Mouse (Mus musculus): ENCODE data around the gene Srpk3.
"Not testable (repeated sequence)": the region's sequence is repeated elsewhere in the genome, so short reads cannot be mapped to it uniquely, and the experiment has no call there.

Srpk3 gene

DNA sequence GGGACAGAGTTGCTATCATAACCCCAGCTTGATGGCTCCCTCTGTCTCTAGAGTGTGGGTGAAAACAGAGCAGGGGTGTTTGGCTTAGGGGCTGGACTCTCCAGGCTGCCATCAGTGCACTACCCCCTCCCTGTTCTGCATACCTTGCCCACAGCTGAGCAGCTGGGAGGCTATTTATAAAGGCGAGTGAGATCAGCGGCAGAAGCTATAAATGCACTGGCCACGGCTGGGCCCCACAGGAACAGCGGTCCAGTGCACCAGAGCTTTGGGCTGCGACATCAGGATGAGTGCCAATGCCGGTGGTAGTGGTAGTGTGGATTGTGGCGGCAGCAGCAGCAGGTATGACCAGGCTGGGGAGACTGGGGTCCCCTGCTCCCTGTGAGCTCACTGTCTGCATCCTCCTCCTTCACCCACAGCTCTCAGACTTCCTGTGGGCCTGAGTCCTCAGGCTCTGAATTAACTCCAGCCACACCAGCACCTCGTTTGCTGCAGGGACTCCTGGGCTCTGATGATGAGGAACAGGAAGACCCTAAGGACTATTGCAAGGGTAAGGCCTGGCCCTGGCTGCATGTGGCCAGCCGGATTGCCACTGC, at the start of gene Srpk3:
Gene Srpk3 (plus strand): TSS at position 238 of the 593 bp plus-strand sequence.
- DNase-seq (ENCODE audit: low spot score in 2 of 2), result peak in 1 of 2 experiments; percentile 52

DNA sequence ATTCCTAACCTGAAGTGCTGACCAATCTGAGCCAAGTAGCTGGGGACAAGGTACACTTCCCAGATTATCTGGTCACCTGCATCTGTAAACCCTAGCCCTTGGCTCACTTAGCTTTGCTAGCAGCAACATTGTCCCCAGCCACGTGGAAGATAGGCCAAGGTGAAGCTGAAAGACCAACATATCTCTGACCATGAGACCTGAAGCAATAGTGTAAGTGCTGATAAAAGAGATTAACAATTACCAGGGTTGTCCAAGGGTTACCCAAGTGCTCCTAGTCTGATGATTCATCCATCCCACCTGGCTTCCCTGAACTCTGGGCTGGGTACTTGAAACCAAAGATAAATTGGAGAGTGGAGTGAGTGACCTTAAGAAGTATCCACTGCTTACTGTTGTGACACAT, 43.3 kb upstream of the Srpk3 start:
- DNase-seq (ENCODE audit: low spot score in 2 of 2), result no peak

DNA sequence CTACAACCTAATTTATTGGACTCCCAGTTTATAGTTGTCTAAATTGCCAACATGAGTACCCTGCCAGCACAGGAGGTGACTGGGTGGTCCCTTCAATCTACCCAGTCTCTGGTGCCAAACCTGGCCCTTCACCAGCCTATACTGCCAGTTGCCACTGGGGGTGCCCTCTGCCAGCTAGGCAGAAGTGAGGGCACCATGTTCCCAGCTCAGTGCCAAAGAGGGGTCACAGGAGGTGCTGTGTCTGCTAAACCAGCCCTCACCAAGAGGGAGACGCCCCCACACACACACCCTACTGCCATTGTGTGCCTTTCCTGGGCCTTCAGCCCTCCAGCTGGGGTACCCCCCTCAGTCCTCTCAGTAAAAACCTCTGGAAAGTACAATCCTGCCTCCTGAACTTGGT, 36.0 kb upstream of the Srpk3 start:
- peak in 1 of 2 experiments; percentile 38 for DNase-seq (ENCODE audit: low spot score in 2 of 2)

DNA sequence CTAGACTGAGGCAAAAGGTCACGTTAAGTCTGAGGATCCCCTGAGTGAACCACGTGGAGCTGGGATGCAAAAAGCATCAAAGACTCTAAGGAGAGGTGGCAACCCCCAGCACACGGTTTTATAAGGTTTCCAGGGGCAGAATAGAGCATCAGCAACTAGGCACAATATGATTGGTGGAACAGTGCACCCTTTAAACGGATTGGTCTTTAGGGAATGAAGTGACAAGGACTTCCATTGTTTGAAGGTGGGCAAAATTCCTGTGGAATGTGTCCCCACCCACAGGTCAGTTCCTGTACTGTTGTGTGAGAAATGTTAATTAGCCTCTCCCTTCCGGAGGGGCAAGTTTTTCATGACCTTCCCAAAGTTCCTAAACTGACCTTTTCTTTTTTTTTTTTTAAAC, 35.1 kb upstream of the Srpk3 start:
- DNase-seq (ENCODE audit: low spot score in 2 of 2), result no peak

DNA sequence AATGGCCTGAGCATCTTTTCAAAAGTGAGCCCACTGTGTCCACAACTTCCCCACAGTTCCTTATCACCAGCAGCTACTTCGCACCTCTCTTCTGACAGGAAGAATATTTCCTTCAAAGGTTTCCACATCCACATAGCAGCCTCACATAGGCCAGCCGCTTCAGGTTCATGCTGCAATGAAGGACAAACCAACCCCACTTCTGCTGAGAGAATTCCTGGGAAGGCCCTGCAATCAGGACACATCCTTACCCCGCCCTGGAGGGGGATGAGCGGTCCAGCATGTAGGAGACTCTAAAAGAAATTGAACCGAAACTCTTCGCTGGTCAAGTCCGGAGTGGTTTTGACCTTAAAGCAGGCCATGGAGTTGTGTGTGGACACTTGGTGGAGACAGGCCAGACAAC, 34.4 kb upstream of the Srpk3 start:
- not testable (repeated sequence) for DNase-seq (ENCODE audit: low spot score in 2 of 2)

DNA sequence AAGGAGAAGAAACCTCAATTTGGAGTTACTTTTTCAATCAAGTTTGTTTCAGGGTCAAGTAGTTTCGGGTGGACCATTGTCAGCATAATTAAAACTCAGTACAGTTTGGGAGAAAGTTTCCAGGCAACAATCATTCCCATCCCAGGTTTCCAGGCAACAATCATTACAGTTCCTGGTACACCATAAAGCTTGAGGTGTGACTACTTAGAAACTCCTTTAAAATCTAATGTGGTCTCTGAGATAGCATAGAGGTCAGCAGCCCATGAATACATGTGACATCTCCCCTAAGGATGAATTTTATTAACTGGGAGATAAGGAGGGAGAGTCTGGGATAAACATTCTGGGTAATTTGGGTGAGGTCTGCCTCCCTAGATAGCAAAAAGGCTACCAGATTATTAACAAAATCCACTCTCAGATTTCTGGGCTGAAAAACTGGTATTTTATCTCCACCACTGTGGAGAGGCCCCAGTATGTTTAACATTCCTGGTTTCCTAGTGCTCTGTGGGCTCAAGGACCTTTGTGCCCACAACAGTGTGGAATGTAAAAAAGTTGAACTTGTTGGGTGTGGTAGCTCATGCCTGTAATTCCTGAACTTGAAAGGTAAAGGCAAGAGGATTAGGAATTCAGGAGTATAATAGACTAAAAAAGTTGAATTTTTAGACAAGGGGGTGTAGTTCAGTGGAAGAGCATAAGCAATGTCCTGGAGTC, 29.3 kb upstream of the Srpk3 start:
- no peak for DNase-seq (ENCODE audit: low spot score in 2 of 2)

DNA sequence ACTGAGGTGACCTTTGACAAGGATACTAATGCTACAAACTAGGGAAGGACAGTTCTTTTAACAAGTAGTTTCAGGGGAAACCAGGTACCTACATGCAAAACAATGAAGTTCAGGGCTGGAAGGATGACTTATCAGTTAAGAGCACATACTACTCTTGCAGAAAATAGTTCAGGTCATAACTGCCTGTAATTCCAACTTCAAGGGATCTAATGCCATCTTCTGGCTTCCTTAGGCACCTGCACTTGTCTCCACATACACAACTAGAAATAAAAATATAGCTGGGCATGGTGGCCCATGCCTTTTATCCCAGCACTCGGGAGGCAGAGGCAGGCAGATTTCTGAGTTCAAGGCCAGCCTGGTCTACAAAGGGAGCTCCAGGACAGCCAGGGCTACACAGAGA, 25.2 kb upstream of the Srpk3 start:
- DNase-seq (ENCODE audit: low spot score in 2 of 2), result no peak

DNA sequence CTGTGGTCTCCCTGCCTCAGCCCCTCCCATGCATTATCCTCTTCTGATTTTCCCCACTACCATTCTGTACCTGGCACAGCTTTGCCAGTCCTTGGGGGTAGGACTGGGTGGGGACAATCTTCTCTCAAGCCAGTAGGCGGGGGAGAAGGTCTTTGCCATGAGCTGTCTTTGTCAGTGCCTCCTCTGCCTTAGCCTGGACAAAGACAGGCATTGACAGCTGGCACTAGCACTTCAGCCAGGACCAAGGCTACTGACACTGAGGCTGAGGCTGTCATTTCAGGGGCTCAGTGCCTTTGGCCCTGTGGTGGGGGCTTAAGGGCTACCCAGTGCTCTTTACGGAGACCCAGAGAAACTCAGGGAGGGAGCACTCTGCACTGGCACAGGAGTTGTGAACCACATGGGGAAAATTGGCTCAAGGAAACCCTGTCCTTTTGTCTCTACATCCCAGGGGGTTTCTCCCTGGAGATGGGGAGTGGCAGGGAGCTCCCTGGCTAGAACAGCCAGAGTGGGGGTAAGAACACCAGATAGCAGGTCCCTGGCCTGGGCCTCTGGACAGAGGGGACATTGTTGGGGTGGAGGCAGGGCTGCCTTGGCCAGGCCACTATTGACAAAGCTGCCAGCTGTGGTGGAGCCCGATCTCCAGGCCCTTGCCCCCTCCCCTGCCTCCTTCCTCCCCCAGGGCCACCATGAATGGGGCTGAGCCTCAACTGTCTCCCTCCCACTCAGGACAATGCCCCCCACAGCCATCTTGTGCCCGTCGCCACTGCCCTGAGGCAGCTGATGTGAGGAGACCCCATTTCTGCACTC, 17.7 kb upstream of the Srpk3 start, which contains the start of gene Plxnb3:
Gene Plxnb3 (plus strand): TSS at position 757 of the 807 bp plus-strand sequence.
- DNase-seq (ENCODE audit: low spot score in 2 of 2), result no peak

DNA sequence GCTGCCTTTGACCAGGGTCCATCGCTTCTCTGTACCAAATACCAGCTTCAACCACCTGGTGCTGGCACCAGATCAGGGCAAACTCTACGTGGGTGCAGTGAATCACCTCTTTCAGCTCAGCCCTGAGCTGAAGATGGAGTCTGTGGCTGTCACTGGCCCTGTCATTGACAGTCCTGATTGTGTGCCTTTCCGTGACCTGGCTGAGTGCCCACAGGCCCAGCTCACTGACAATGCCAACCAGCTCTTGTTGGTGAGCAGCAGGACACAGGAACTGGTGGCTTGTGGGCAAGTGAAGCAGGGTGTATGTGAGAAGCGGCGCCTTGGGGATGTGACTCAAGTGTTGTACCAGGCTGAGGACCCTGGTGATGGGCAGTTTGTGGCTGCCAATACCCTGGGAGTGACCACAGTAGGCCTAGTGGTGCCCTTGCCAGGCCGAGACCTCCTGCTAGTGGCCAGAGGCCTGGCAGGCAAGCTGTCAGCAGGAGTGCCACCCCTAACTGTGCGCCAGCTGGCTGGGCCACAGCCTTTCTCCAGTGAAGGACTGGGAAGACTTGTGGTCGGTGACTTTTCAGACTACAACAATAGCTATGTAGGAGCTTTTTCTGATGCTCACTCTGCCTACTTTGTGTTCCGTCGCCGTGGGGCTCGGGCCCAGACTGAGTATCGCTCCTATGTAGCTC, 15.5 kb upstream of the Srpk3 start:
- no peak for DNase-seq (ENCODE audit: low spot score in 2 of 2)

DNA sequence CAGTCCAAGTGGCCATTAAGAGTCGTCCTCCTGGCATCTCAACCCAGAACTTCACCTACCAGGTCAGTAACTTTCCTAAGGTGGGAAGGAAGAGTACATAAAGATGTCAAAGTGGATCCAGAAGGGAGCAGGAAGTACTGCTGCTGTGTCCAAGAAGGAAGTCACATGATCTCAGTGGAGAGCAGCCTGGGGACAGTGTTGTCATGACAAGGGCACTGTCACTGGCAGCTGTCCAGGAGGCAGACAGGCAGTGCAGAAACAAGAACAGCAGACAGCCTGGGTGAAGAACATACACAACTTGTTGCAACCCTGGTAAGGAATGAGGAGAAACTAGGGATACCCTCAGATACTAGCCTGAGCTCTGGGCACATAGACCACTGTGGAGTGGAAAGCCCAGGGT, 8.9 kb upstream of the Srpk3 start:
- peak in 1 of 2 experiments; percentile 37 for DNase-seq (ENCODE audit: low spot score in 2 of 2)

DNA sequence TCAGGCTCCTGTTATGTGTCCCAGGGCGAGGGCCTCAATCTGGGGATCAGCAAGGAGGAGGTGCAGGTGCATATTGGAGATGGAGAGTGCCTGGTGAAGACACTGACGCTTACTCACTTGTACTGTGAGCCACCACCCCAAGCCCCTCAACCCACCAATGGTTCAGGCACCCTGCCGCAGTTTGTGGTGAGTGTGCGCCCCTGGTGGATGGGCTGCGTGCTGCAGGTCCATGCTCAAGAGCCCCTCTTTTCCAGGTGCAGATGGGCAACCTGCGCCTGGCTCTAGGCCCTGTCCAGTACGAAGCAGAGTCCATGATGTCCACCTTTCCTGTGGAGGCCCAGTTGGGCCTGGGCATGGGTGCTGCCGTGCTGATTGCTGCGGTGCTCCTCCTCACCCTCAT, 6.9 kb upstream of the Srpk3 start:
- peak in 1 of 2 experiments; percentile 55 for DNase-seq (ENCODE audit: low spot score in 2 of 2)

DNA sequence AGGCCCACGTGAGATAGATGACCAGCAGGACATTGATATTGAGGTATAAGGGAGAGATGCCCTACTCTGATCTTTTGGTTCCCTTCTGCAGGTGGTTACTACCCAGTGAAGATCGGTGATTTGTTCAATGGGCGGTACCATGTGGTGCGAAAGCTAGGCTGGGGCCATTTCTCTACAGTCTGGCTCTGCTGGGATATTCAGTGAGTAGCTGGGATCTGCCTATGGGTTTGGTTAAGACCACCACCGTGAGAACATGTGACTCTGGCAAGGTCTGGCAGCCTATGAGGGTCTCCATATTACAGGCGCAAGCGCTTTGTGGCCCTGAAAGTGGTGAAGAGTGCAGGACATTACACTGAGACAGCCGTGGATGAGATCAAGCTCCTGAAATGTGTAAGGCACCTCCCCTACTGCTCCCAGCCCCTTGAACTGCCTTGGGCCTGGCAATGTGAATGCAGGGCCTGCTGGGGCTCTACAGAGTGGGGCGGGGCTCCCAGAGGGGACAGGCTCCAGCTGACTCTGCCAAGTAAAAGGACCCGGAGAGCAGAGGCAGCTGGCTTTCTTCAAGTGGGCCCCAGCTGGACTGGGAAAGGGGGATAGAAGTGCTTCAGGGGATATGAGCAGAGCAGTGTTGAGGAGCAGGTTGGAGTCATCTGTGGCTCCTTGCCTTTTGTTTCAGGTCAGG, 738 bp downstream of the Srpk3 start:
- no peak for DNase-seq (ENCODE audit: low spot score in 2 of 2)

DNA sequence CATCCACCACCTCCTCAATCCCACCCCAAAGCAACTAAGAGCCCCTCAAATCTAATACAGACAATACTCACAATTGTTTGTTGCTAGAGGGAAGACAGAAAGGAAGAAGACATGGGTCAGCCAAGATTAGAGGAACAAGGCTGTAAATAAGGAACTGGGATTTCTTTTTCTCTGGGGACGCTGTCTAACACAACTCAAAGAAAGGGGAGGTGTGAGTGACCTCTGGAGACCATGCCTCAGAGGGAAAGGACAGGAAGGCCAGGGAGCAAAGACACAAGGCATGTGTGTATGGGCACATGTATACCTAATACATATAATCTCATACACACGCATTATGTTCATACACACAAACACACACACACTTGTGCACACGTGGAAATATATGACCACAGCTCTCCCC, 8.0 kb downstream of the Srpk3 start:
- DNase-seq (ENCODE audit: low spot score in 2 of 2), result no peak

DNA sequence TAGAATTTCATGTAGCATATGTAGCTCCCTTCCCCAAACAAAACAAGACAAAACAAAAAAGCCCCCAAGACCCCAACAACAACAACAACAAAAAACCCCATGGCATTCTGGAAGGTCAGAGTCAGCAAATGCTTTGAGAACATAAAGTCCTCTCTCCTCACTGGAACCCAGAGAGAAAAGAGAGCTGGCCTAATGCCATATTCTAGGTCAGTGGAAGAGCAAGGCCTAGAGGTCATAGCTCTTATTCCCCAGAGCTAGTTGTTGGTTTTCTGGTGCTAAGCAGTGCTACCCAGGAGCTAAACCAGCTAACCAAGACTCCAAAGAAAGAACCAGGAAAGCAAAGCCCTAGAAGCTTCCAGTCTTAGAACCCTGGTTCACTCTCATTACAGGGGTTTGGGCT, 11.5 kb downstream of the Srpk3 start:
- DNase-seq (ENCODE audit: low spot score in 2 of 2), result no peak

DNA sequence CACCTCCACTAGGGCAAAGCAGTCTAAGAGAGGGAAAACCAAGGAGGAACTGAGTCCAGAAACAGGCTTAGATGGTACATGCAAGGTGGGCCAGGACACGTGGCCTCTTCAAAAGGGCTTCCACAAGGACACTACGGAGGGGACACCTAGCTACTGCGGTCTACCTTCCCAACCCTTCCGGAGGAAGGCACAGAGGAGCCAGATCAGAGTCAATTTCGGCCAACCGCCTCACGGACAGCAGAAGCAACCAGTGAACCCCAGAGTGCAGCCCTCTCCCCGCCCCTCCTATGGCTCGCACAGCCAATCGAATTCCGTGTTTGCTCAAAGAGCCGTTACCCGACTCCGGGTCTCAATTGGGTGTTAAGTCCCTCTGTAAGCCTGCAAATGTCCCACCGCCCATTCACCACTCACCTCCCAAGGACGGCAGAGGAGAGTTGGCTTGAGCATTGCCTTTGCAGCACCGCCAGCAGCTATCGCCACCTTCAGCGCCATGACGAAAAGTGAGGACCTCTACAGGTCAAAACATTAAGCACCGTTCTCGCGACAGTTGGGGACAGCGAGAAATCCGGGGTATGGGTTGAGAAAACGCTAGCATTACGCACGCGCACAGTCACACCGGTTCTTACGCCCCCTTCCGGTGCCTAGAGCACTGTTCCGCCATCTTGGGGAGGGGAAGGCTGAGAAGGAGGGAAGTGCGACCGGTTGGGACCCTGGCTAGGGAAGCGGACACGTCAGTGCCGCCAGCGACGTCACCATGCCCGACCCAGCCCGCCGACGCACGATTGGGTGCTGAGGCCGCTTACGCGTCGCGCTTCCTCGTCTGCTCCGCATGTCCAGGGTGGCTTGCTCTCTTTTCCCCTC, 12.4 kb downstream of the Srpk3 start, which contains the start of the genes Idh3g and Ssr4:
Gene Idh3g (minus strand): TSS at position 534 of the 861 bp plus-strand sequence.
Gene Ssr4 (plus strand): TSS at position 665 of the 861 bp plus-strand sequence.
- peak; percentile 86 to 92 for DNase-seq (ENCODE audit: low spot score in 2 of 2)

DNA sequence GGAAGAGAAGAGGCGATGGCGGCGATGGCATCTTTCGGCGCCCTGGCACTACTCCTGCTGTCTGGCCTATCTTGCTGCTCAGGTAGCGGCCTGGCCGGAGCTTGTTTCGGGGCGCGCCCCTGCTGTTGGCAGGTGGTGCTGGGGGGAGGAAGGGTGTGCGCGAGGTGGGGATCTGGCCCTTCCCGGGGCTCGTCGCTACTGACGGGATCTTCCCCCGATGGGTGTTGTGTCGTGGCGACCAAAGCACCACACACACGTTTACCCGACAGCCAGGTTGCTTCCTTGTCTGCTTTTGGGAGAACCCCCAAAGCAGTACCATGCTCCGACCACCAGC, 13.0 kb downstream of the Srpk3 start:
- no peak for DNase-seq (ENCODE audit: low spot score in 2 of 2)

DNA sequence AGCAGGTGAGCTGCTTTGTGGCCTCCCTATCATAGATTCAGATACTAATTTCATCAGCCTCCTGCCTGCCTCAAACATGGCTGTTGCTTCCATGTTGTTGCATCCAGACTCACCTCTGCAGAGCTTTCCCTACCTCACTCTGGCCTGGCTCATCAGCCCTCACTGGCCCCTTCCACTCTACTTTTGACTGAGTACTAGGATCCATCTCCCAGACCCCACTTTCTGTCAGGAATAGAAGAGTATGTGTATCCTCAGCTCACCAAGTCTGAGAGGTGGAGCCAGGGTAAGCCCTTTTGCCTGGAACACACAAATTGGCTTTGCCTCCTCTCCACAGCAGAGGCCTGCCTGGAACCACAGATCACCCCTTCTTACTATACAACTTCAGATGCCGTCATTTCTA, 14.3 kb downstream of the Srpk3 start:
- DNase-seq (ENCODE audit: low spot score in 2 of 2), result no peak

DNA sequence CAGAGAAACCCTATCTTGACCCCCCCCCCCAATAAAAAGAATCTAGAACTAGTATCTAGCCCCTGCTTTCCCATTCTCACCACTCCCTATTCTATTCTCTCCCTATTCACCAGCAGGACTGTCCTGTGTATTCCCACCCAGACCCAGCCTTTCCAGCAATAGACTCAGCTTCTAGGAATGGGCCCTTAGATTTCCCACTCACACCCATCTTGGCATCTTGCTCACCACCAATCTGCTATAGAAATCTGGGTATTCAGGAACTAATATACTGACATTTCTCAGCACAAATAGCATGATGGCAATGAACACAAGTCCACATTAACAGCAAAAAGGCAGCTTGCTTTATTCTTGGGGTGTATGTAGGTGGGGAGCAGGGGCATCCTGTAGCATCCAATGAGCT, 18.8 kb downstream of the Srpk3 start:
- DNase-seq (ENCODE audit: low spot score in 2 of 2), result no peak

DNA sequence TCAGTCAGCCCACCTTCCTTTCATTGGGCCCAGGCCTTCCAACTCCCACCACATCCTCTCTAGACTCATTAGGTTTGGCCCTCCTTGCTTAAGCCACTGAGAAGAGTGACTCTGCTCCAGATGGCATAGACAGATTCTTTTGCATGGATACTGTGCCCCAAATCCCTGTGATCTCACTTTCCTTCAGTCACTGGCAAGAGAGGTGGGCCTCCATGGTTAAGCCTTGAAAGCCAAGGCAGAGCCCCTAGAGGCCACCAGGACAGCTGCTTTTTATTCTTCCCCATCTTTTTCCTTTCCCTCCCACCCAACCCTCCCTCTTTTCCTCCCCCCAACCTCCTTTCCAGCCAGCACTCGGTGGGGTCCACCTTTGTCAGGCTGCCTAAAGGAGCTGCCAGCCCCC, 19.3 kb downstream of the Srpk3 start:
- no peak for DNase-seq (ENCODE audit: low spot score in 2 of 2)

DNA sequence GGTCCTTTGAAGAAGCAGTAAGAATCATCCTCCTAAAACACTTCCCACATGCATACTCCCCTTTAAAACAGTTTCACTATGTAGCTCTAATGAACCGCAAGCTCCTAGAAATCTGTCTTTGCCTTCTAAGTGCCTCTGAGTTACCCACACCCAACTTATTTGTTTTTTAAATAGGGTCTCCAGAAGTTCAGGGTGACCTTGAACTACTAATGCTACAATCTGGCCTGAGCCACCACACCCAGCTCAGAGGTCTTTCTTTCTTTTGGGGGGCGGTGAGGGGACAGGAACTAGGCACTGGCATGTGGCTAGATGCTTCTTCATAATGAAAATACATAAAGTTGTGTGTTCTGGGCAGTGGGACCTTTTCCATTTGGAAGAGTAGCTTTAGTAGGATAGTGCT, 23.3 kb downstream of the Srpk3 start:
- no peak for DNase-seq (ENCODE audit: low spot score in 2 of 2)

DNA sequence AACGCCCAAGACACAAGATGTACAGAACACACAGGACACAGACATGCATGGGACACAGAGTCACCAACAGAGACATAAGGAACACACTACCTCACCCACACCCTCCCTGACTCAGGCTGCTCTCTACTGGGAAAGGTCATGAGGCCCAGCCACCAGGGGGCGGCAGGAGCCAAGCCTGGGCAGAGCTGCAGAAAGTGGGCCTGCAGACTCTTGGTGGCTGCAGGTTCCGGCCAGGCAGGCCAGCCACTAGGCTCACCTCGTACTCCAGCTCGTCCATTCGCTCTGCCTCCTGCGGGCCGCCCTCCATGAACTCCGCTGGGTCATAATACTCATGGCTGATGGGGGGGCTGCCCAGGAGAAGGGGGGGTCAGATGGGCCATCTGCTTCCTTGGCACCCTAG, 24.3 kb downstream of the Srpk3 start:
- DNase-seq (ENCODE audit: low spot score in 2 of 2), result peak; percentile 50 to 81
